Mouse (Mus musculus) CH12F3 (cell line): ENCODE measurements around the gene Wfdc12.
"Not testable (repeated sequence)": the region's sequence is repeated elsewhere in the genome, so short reads cannot be mapped to it uniquely, and the experiment has no call there.

Experiments used
- in situ Hi-C: fragments of 300-500 bp; cut with MboI; formaldehyde crosslinking; loops from 2 replicates; pipeline ENCODE4 v1.14.3; 2020; ENCODE audit warnings: low sequenced_read_pairs

Gene Wfdc12

GRCm38 (mm10) chr2:164190576-164190975 is at the start of gene Wfdc12:
TSS of gene Wfdc12 (minus strand) at chr2:164190608.
- in situ Hi-C loops: no loop called here

- in situ Hi-C loops: no loop called here
These were observed 48.0 kb upstream of the Wfdc12 start, which contains the start of gene Svs2 for GRCm38 (mm10) chr2:164238366-164238765. TSS of gene Svs2 (minus strand) at chr2:164238466.

- in situ Hi-C loops: no loop called here
These were observed 42.3 kb upstream of the Wfdc12 start for GRCm38 (mm10) chr2:164232671-164233070.

GRCm38 (mm10) chr2:164228361-164229070 is 38.1 kb upstream of the Wfdc12 start:
- in situ Hi-C loops: no loop called here

GRCm38 (mm10) chr2:164221522-164221921 is 31.1 kb upstream of the Wfdc12 start, which contains the start of gene Wfdc15b:
TSS of gene Wfdc15b (minus strand) at chr2:164221660.
- in situ Hi-C loops: no loop called here

GRCm38 (mm10) chr2:164219295-164219694 is 28.9 kb upstream of the Wfdc12 start:
- in situ Hi-C loops: no loop called here

- in situ Hi-C loops: no loop called here
These were observed 22.3 kb upstream of the Wfdc12 start for GRCm38 (mm10) chr2:164212711-164213110.

- in situ Hi-C loops: no loop called here
These were observed 20.5 kb upstream of the Wfdc12 start for GRCm38 (mm10) chr2:164210892-164211291.

- in situ Hi-C loops: no loop called here
These were observed 16.3 kb upstream of the Wfdc12 start for GRCm38 (mm10) chr2:164206676-164207075.

GRCm38 (mm10) chr2:164206011-164206410 is 15.6 kb upstream of the Wfdc12 start:
- in situ Hi-C loops: not testable (repeated sequence)

GRCm38 (mm10) chr2:164199626-164200327 is 9.4 kb upstream of the Wfdc12 start, which contains the start of gene Wfdc15a:
TSS of gene Wfdc15a (minus strand) at chr2:164200130.
- in situ Hi-C loops: no loop called here

GRCm38 (mm10) chr2:164196700-164196990 is 6.2 kb upstream of the Wfdc12 start:
- in situ Hi-C loops: no loop called here

GRCm38 (mm10) chr2:164195971-164196699 is 5.7 kb upstream of the Wfdc12 start:
- in situ Hi-C loops: no loop called here

GRCm38 (mm10) chr2:164194959-164195630 is 4.7 kb upstream of the Wfdc12 start:
- in situ Hi-C loops: no loop called here

GRCm38 (mm10) chr2:164192279-164192678 is 1.9 kb upstream of the Wfdc12 start:
- in situ Hi-C loops: no loop called here

GRCm38 (mm10) chr2:164188722-164189121 is 1.7 kb downstream of the Wfdc12 start:
- in situ Hi-C loops: no loop called here

GRCm38 (mm10) chr2:164184145-164184719 is 6.2 kb downstream of the Wfdc12 start:
- in situ Hi-C loops: no loop called here

GRCm38 (mm10) chr2:164183340-164183739 is 7.1 kb downstream of the Wfdc12 start:
- in situ Hi-C loops: no loop called here

GRCm38 (mm10) chr2:164182692-164183255 is 7.6 kb downstream of the Wfdc12 start, which contains the start of gene Wfdc5:
TSS of gene Wfdc5 (minus strand) at chr2:164182742.
- in situ Hi-C loops: no loop called here

GRCm38 (mm10) chr2:164180770-164181169 is 9.6 kb downstream of the Wfdc12 start:
- in situ Hi-C loops: no loop called here
